Mouse (Mus musculus) thymus, adult 2 months (tissue): ENCODE results near the gene C2. TPM values are rescaled to one million over a fixed set of nuclear protein-coding genes. Genes with fewer than 3 reads are reported as not detected.

Experiments
- DNase-seq: peaks from one replicate; pipeline ENCODE4 v3.0.0; 2021
- H3K27ac ChIP-seq: fragments of 200-500 bp; 2 replicates; pipeline ENCODE4 v1.5.1; 2012; ENCODE audit warnings: low read length, control low read depth; ENCODE audit not compliant: control insufficient read depth, insufficient read depth
- H3K27me3 ChIP-seq: fragments of 200-500 bp; 2 replicates; pipeline ENCODE4 v1.6.1; 2012; ENCODE audit warnings: mild to moderate bottlenecking, low read length, moderate library complexity, mixed read lengths; ENCODE audit not compliant: control insufficient read depth, insufficient read depth
- H3K36me3 ChIP-seq: fragments of 200-500 bp; 2 replicates; pipeline ENCODE4 v1.6.1; 2012; ENCODE audit warnings: mild to moderate bottlenecking, low read length, moderate library complexity; ENCODE audit not compliant: control insufficient read depth, insufficient read depth
- H3K4me1 ChIP-seq: fragments of 200-500 bp; replicated peaks from 2 replicates; pipeline ENCODE4 v1.6.1; 2012; ENCODE audit warnings: low read length; ENCODE audit not compliant: control insufficient read depth, insufficient read depth
- H3K4me3 ChIP-seq: fragments of 200-500 bp; 2 replicates; pipeline ENCODE4 v1.5.1; 2012; ENCODE audit warnings: mild to moderate bottlenecking, low read length, control low read depth, moderate library complexity; ENCODE audit not compliant: control insufficient read depth, insufficient read depth
- CTCF ChIP-seq: fragments of 200-500 bp; IDR thresholded peaks from 2 replicates; pipeline ENCODE4 v1.5.1; 2012; ENCODE audit warnings: mild to moderate bottlenecking, control low read depth, low read length, moderate library complexity, borderline replicate concordance; ENCODE audit not compliant: control insufficient read depth, poor library complexity, insufficient read depth; ENCODE audit errors: extremely low read depth
- POLR2A ChIP-seq: fragments of 200-500 bp; IDR thresholded peaks from 2 replicates; pipeline ENCODE4 v1.6.1; 2012; ENCODE audit warnings: mild to moderate bottlenecking, low read length, control low read depth, moderate library complexity; ENCODE audit not compliant: control insufficient read depth, poor library complexity, insufficient read depth; ENCODE audit errors: extremely low read depth
- WGBS: fragments of 180-500 bp; shearing (Covaris S2); methylation state at CpG from one replicate; pipeline ENCODE4 v1.1.7; 2018; 5-methylcytosine and 5-hydroxymethylcytosine counted together
- polyA plus RNA-seq: library from polyadenylated mRNA; depleted of rRNA; stranded (reverse); fragments of >200 nt; gene quantifications from 2 replicates; pipeline ENCODE4 v1.2.3, GENCODE M21; 2012

C2 gene
- polyA plus RNA-seq, 1 experiment, result 18.4 TPM

DNA sequence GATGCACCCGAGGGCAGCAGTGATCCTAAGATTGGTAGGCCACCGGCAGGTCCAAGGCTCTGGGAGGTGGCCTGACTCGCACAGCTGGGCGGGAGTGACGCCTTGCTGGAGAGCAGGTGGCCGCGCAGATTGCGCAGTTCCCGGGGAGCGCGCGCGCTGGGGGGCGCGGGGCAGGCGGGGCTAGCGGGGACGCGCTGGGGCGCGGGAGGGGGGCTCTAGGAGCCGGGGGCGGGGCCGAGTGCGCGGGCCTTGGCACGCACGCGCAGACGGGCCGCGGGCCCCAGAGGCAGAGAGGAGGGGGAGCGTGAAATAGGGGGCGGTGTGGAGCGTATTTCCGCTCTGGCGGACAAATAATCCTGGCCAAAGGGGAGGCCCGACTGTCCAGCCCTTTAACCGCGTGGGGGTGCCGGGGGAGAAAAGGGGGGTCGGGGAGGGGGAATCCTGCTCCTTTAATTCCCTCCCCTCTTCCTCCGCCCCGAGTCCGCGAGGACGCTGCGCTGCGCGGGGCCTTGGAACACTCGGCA is 3.9 kb downstream of the C2 start:
- Histone ChIP-seq H3K27ac (peak overlapping the region; percentile 22; the same call in 1 of the 2 replicates), H3K27me3 (no peaks in the 10 kb centered on the region), H3K36me3 (no peaks in the 10 kb centered on the region), H3K4me3 (peak overlapping the region; percentile 61), H3K4me1 (peaks cover 21% of the 10 kb centered on the region)
- 1% methylated on average over 46 of the region's 51 CpGs for whole genome bisulfite sequencing
- TF ChIP-seq CTCF, result 0 out of 2 replicates have a peak, but pooled peaks have one; percentile 27
- peak; percentile 55 for TF ChIP-seq POLR2A
- DNase-seq, result peak; percentile 91

DNA sequence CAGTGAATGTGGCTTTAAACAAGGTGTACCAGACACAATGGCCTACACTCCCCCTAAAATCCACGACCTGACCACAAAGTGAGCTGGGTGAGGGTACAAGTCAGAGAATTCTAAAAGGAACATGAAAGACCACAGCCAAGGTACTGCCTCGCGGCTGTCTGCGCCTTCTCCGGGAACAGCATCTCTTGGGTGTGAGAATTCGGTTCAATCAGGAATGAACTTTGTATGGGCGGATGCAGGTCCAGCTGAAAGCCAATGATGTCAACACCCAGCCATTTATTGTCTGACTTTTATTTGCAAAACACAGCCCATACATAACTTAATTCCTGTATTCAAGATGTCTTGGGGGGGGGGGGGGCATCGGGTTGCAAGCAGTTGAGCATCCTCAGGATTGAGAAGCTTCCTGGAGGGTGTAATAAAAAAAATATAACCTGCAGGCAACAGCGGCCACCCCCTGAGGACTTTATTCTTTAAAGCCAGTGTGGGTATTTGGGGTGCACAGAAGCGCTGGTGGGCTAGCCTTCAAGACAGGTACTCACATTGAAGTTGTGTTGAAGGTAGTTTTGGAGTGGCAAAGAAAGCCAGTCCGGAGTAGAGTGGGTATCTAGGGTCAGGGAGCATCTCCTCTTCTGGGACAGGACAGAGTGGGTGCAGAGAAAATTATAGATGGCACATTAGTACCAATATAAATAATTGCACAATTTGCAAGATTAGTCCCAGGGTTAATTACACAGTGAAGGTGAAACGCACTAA is 4.8 kb downstream of the C2 start:
- no peaks in the 10 kb centered on the region for H3K27me3 ChIP-seq
- no peak overlapping the region for H3K27ac ChIP-seq
- peaks cover 21% of the 10 kb centered on the region for H3K4me1 ChIP-seq
- 83% methylated on average over 12 of the region's 12 CpGs for WGBS
- no peak for DNase-seq
- TF ChIP-seq POLR2A (no peak), CTCF (no peak)
- H3K36me3 ChIP-seq, result no peaks in the 10 kb centered on the region
- H3K4me3 ChIP-seq, result no peak overlapping the region

DNA sequence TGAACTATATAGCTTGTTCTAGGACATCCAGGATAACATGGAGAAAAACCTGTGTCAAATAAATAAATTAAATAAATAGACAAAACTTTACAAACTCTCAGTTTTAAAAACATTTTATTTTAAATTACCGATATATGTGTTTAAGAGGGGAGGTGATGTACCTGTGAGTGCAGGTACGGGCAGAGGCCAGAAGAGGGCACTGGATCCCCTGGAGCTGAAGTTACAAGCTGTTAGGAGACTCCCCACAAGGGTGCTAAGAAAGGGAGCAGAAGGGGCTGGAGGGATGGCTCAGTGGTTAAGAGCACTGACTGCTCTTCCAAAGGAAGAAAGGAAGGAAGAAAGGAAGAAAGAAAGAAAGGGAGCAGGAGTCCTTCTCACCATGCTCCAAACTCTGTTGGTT is 6.7 kb downstream of the C2 start:
- H3K36me3 ChIP-seq, result no peaks in the 10 kb centered on the region
- H3K27me3 ChIP-seq, result no peaks in the 10 kb centered on the region
- WGBS, result 97% methylated on average over 2 of the region's 2 CpGs
- H3K4me1 ChIP-seq, result peaks cover 16% of the 10 kb centered on the region
- no peak for DNase-seq
- no peak overlapping the region for H3K4me3 ChIP-seq
- H3K27ac ChIP-seq, result no peak overlapping the region
- TF ChIP-seq CTCF (no peak), POLR2A (no peak)

DNA sequence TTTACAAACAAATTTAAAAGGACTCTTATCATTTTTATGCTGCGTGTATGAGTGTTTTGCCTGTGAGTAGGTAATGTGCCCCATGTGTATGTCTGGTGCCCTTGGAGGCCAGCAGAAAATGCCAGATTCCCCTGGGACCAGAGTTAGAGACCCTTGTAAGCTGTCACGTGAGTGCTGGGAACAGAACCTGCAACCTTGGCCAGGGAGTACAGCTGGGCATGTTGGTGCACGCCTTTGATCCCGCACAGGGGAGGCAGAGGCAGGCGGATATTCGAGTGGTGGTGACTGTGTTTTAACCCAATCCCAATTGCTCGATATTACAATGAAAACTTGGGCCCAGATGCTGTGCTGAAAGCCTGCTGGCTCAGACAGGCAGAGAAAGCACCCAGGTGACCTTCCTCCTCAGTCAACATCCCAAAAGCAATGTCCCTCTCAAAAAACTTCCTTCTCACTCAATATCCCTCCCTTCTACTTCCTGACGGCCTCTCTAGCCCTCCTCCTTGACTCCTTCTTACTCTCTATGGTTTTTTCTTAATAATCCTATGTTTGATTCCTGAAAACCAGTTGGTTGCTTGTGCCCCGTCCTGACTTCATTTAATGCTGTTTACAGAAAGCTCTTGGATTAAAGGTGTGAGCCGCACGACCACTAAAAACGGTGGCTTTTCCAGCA is 7.9 kb downstream of the C2 start:
- Histone ChIP-seq H3K36me3 (no peaks in the 10 kb centered on the region), H3K4me1 (peaks cover 9% of the 10 kb centered on the region), H3K4me3 (no peak overlapping the region), H3K27ac (no peak overlapping the region), H3K27me3 (no peaks in the 10 kb centered on the region)
- 97% methylated on average over 12 of the region's 12 CpGs for WGBS
- TF ChIP-seq CTCF (no peak), POLR2A (no peak)
- DNase-seq, result no peak

- H3K27ac ChIP-seq, result no peak overlapping the region
- no peaks in the 10 kb centered on the region for H3K4me1 ChIP-seq
- no peaks in the 10 kb centered on the region for H3K27me3 ChIP-seq
- no peak for DNase-seq
- no peaks in the 10 kb centered on the region for H3K36me3 ChIP-seq
- no peak overlapping the region for H3K4me3 ChIP-seq
- no peak for TF ChIP-seq POLR2A
- TF ChIP-seq CTCF, result no peak
- WGBS, result 76% methylated on average over 5 of the region's 5 CpGs
Measured at GRCm38 (mm10) chr17:34887942-34888341, 10.1 kb downstream of the C2 start.

DNA sequence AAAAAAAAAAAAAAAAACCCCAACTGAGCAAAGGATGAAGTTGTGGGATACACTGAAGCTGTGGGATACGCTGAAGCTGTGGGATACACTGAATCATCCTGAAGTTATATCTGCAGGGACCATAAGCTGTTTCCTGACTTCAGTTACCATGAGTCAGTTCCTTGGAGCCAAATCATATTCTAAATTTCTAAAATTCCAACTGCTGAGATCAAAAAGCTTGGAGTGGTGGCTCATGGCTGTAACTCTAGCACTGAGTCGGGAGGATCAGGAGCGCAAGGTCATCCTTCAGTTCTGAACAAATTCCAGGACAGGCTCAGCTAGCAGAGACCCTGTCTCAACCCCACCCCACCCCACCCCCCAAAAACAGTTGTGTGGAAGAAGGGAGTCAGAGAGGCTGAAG is 12.4 kb downstream of the C2 start:
- no peaks in the 10 kb centered on the region for H3K36me3 ChIP-seq
- H3K4me1 ChIP-seq, result no peaks in the 10 kb centered on the region
- H3K27me3 ChIP-seq, result no peaks in the 10 kb centered on the region
- WGBS, result 95% methylated on average over 3 of the region's 3 CpGs
- H3K27ac ChIP-seq, result no peak overlapping the region
- TF ChIP-seq POLR2A (no peak), CTCF (no peak)
- H3K4me3 ChIP-seq, result no peak overlapping the region
- DNase-seq, result no peak

- DNase-seq, result no peak
- peaks cover 7% of the 10 kb centered on the region for H3K4me1 ChIP-seq
- TF ChIP-seq CTCF, result no peak
- TF ChIP-seq POLR2A, result no peak
- no peaks in the 10 kb centered on the region for H3K27me3 ChIP-seq
- 88% methylated on average over 6 of the region's 6 CpGs for WGBS
- H3K36me3 ChIP-seq, result no peaks in the 10 kb centered on the region
- H3K4me3 ChIP-seq, result no peak overlapping the region
- no peak overlapping the region for H3K27ac ChIP-seq
Measured at GRCm38 (mm10) chr17:34884704-34885103, 13.4 kb downstream of the C2 start.
